Mouse (Mus musculus) heart, postnatal 14 days (tissue): ENCODE data around the gene Ift74. TPM values are rescaled to one million over a fixed set of nuclear protein-coding genes. Genes with fewer than 3 reads are reported as not detected.
"Not testable (repeated sequence)": the region's sequence is repeated elsewhere in the genome, so short reads cannot be mapped to it uniquely, and the experiment has no call there.

Experiments used
- DNase-seq, 2 experiments: peaks; one replicate each; pipeline ENCODE4 v3.0.0; 2021 to 2022
- intact Hi-C: fragments of 180-260 bp; cut with DNase I; formaldehyde crosslinking; loops from one replicate; pipeline ENCODE4 v1.15.1; 2025
- long read RNA-seq, 2 experiments: library from polyadenylated mRNA; stranded (forward); transcript quantifications; one replicate each; pipeline ENCODE4 v2.0.0; 2021
- total RNA-seq, 2 experiments: library from RNA; stranded (reverse); gene quantifications; 2 replicates each; pipeline ENCODE4 v1.2.3; 2021

Ift74 gene
- total RNA-seq: 1 to 10 TPM; 4.3 to 4.5 TPM
- long read RNA-seq, experiment 1, transcript Ift74-201 (20 exons, 2,139 nt): major isoform, 12 of 13 reads
- long read RNA-seq, experiment 1, partial matches to known transcripts: 0 of 13 reads
- long read RNA-seq, experiment 1, other reads (novel, unspliced or antisense): 1 of 13 reads
- long read RNA-seq, experiment 2, transcript Ift74-201 (20 exons, 2,139 nt): major isoform, 7 of 9 reads
- long read RNA-seq, experiment 2, partial matches to known transcripts: 0 of 9 reads
- long read RNA-seq, experiment 2, other reads (novel, unspliced or antisense): 2 of 9 reads

GRCm38 (mm10) chr4:94613972-94614626, at the start of gene Ift74:
TSS of gene Ift74 (plus strand) at chr4:94614491.
- intact Hi-C loops: no loop called here
- DNase-seq: peak; percentile 90 to 94

- DNase-seq: no peak
- intact Hi-C loops: no loop called here
Measured at GRCm38 (mm10) chr4:94572677-94573076, 41.6 kb upstream of the Ift74 start.

GRCm38 (mm10) chr4:94591765-94592381, 22.4 kb upstream of the Ift74 start:
- intact Hi-C loops: no loop called here
- no peak for DNase-seq

- intact Hi-C loops: no loop called here
Measured at GRCm38 (mm10) chr4:94592709-94593108, 21.6 kb upstream of the Ift74 start.

GRCm38 (mm10) chr4:94601395-94601794, 12.9 kb upstream of the Ift74 start:
- intact Hi-C loops: loop anchor here (5.0 kb wide), 1 partner anchor 44 kb away; the partner anchor contains the start of genes Caap1 and Gm10306
- peak in 1 of 2 experiments; percentile 3 for DNase-seq

More at GRCm38 (mm10) chr4:94592709-94593108, 21.6 kb upstream of the Ift74 start:
- no peak for DNase-seq

GRCm38 (mm10) chr4:94602496-94603030, 11.7 kb upstream of the Ift74 start:
- DNase-seq: no peak
- intact Hi-C loops: loop anchor here (5.0 kb wide), 1 partner anchor 45 kb away; the partner anchor contains the start of genes Caap1 and Gm10306

- intact Hi-C loops: loop anchor here (5.0 kb wide), 1 partner anchor 46 kb away; the partner anchor contains the start of genes Caap1 and Gm10306
- DNase-seq: peak; percentile 91 to 92
Measured at GRCm38 (mm10) chr4:94603031-94603629, 11.2 kb upstream of the Ift74 start, which contains the start of gene Plaa. TSS of gene Plaa (minus strand) at chr4:94603244.

- intact Hi-C loops: loop anchor here (5.0 kb wide), 1 partner anchor 47 kb away; the partner anchor contains the start of genes Caap1 and Gm10306
- no peak for DNase-seq
Measured at GRCm38 (mm10) chr4:94604452-94605019, 9.8 kb upstream of the Ift74 start.

GRCm38 (mm10) chr4:94605591-94605990, 8.7 kb upstream of the Ift74 start:
- intact Hi-C loops: no loop called here
- DNase-seq: no peak

GRCm38 (mm10) chr4:94610339-94610738, 4.0 kb upstream of the Ift74 start:
- intact Hi-C loops: no loop called here
- DNase-seq: no peak

- intact Hi-C loops: no loop called here
- no peak for DNase-seq
Measured at GRCm38 (mm10) chr4:94614627-94615006, 326 bp downstream of the Ift74 start.

GRCm38 (mm10) chr4:94620077-94620476, 5.8 kb downstream of the Ift74 start:
- no peak for DNase-seq
- intact Hi-C loops: no loop called here

GRCm38 (mm10) chr4:94643141-94643540, 28.9 kb downstream of the Ift74 start:
- intact Hi-C loops: no loop called here
- no peak for DNase-seq

GRCm38 (mm10) chr4:94649920-94650319, 35.6 kb downstream of the Ift74 start, which contains the start of gene Lrrc19:
TSS of gene Lrrc19 (minus strand) at chr4:94650144.
- intact Hi-C loops: no loop called here
- DNase-seq: no peak

- intact Hi-C loops, DNase-seq: not testable (repeated sequence)
Measured at GRCm38 (mm10) chr4:94650426-94651175, 36.3 kb downstream of the Ift74 start.

GRCm38 (mm10) chr4:94669718-94670117, 55.4 kb downstream of the Ift74 start:
- intact Hi-C loops: loop anchor here (5.0 kb wide), 2 partner anchors 158 to 233 kb away; no protein-coding TSS in a partner anchor
- DNase-seq: peak; percentile 16 to 51

GRCm38 (mm10) chr4:94680662-94681061, 66.4 kb downstream of the Ift74 start:
- intact Hi-C loops: no loop called here
- DNase-seq: no peak

GRCm38 (mm10) chr4:94681181-94681580, 66.9 kb downstream of the Ift74 start:
- no peak for DNase-seq
- intact Hi-C loops: no loop called here

GRCm38 (mm10) chr4:94682029-94682428, 67.7 kb downstream of the Ift74 start:
- intact Hi-C loops: no loop called here

More at GRCm38 (mm10) chr4:94682029-94682428, 67.7 kb downstream of the Ift74 start:
- no peak for DNase-seq
